Mouse (Mus musculus) heart, embryonic 11.5 days (tissue): ENCODE data around the gene Lpcat3. TPM values are rescaled to one million over a fixed set of nuclear protein-coding genes. Genes with fewer than 3 reads are reported as not detected.

Experiments used
- ATAC-seq: fragments of 200-750 bp; cut with Nextera tagmentation; replicated peaks from 2 replicates; pipeline ENCODE4 v1.8.0; 2017; ENCODE audit warnings: moderate library complexity; ENCODE audit not compliant: insufficient number of reproducible peaks, low FRiP score, low TSS enrichment
- H3K27ac ChIP-seq: fragments of 300-500 bp; sonication (generic); 2 replicates; pipeline ENCODE4 v1.5.1; 2014; ENCODE audit warnings: mild to moderate bottlenecking, low read depth, low read length
- H3K27me3 ChIP-seq: fragments of 300-500 bp; sonication (generic); 2 replicates; pipeline ENCODE4 v1.6.1; 2014; ENCODE audit warnings: mild to moderate bottlenecking, low read length, mixed read lengths; ENCODE audit not compliant: control insufficient read depth, insufficient read depth
- H3K36me3 ChIP-seq: fragments of 300-500 bp; sonication (generic); 2 replicates; pipeline ENCODE4 v1.6.1; 2014; ENCODE audit warnings: mild to moderate bottlenecking, low read length, moderate library complexity, mixed read lengths; ENCODE audit not compliant: control insufficient read depth, insufficient read depth
- H3K4me1 ChIP-seq: fragments of 300-500 bp; sonication (generic); 2 replicates; pipeline ENCODE4 v1.6.1; 2014; ENCODE audit warnings: low read length; ENCODE audit not compliant: control insufficient read depth, insufficient read depth
- H3K4me2 ChIP-seq: fragments of 300-500 bp; sonication (generic); 2 replicates; pipeline ENCODE4 v1.6.1; 2014; ENCODE audit warnings: mild to moderate bottlenecking, moderate library complexity
- H3K4me3 ChIP-seq: fragments of 300-500 bp; sonication (generic); 2 replicates; pipeline ENCODE4 v1.5.1; 2014; ENCODE audit warnings: low read depth, low read length
- H3K9ac ChIP-seq: fragments of 300-500 bp; sonication (generic); 2 replicates; pipeline ENCODE4 v1.6.1; 2014; ENCODE audit warnings: mild to moderate bottlenecking, low read depth, low read length, moderate library complexity
- H3K9me3 ChIP-seq: fragments of 300-500 bp; sonication (generic); replicated peaks from 2 replicates; pipeline ENCODE4 v1.6.1; 2016; ENCODE audit warnings: low read length; ENCODE audit not compliant: control insufficient read depth
- WGBS: fragments of 180-500 bp; shearing (Covaris S2); extraction: QIAGEN DNeasy Blood & Tissue Kit; methylation state at CpG from one replicate; pipeline ENCODE4 v1.1.7; 2014; ENCODE audit not compliant: insufficient replicate concordance; 5-methylcytosine and 5-hydroxymethylcytosine counted together
- polyA plus RNA-seq: library from polyadenylated mRNA; unstranded; fragments of >200 nt; fragmentation: Nextera tagmentation; extraction: Ambion mirVana; gene quantifications from 2 replicates; pipeline ENCODE4 v1.2.1, GENCODE M21; 2014

Gene Lpcat3
- polyA plus RNA-seq, 1 experiment from 2014 or later: 35.5 TPM

- no peaks in the 10 kb centered on the region for H3K4me1 ChIP-seq
- H3K27me3 ChIP-seq: no peaks in the 10 kb centered on the region
- 59% methylated on average over 1 of the region's 1 CpGs for WGBS
- no peaks in the 10 kb centered on the region for H3K9me3 ChIP-seq
- no peak overlapping the region for H3K4me3 ChIP-seq
- H3K4me2 ChIP-seq: no peak overlapping the region
- no peak overlapping the region for H3K27ac ChIP-seq
- no peak for ATAC-seq
- H3K9ac ChIP-seq: no peak overlapping the region
- no peaks in the 10 kb centered on the region for H3K36me3 ChIP-seq
Measured at GRCm38 (mm10) chr6:124646394-124646793, 16.4 kb upstream of the Lpcat3 start.

GRCm38 (mm10) chr6:124655893-124656292 lies 6.9 kb upstream of the Lpcat3 start:
- ATAC-seq: no peak
- Histone ChIP-seq H3K4me3 (no peak overlapping the region), H3K9me3 (no peaks in the 10 kb centered on the region), H3K27me3 (no peaks in the 10 kb centered on the region), H3K36me3 (no peaks in the 10 kb centered on the region), H3K9ac (no peak overlapping the region), H3K4me2 (no peak overlapping the region), H3K27ac (no peak overlapping the region), H3K4me1 (no peaks in the 10 kb centered on the region)
- whole genome bisulfite sequencing: 51% methylated on average over 6 of the region's 6 CpGs

GRCm38 (mm10) chr6:124658067-124658466 lies 4.8 kb upstream of the Lpcat3 start:
- Histone ChIP-seq H3K4me2 (no peak overlapping the region), H3K9me3 (no peaks in the 10 kb centered on the region), H3K9ac (no peak overlapping the region), H3K27me3 (no peaks in the 10 kb centered on the region), H3K36me3 (no peaks in the 10 kb centered on the region), H3K4me1 (no peaks in the 10 kb centered on the region), H3K4me3 (no peak overlapping the region), H3K27ac (no peak overlapping the region)
- ATAC-seq: no peak
- WGBS: 73% methylated on average over 2 of the region's 2 CpGs

GRCm38 (mm10) chr6:124661156-124661806 lies 1.5 kb upstream of the Lpcat3 start:
- 91% methylated on average over 4 of the region's 4 CpGs for WGBS

GRCm38 (mm10) chr6:124661995-124662394 lies 832 bp upstream of the Lpcat3 start:
- Histone ChIP-seq H3K9ac (peak overlapping the region; percentile 78), H3K4me2 (peak overlapping the region; percentile 91)
- WGBS: 31% methylated on average over 6 of the region's 6 CpGs

More at GRCm38 (mm10) chr6:124661156-124661806, 1.5 kb upstream of the Lpcat3 start:
- no peaks in the 10 kb centered on the region for H3K27me3 ChIP-seq
- H3K27ac ChIP-seq: no peak overlapping the region
- no peak for ATAC-seq
- H3K9me3 ChIP-seq: no peaks in the 10 kb centered on the region
- no peak overlapping the region for H3K4me2 ChIP-seq
- no peaks in the 10 kb centered on the region for H3K36me3 ChIP-seq
- H3K4me1 ChIP-seq: peaks cover 4% of the 10 kb centered on the region; the same call in 1 of the 2 replicates
- H3K9ac ChIP-seq: no peak overlapping the region
- H3K4me3 ChIP-seq: no peak overlapping the region

GRCm38 (mm10) chr6:124663424-124663795 lies 583 bp downstream of the Lpcat3 start:
- H3K4me1 ChIP-seq: peaks cover 4% of the 10 kb centered on the region; the same call in 1 of the 2 replicates
- H3K27ac ChIP-seq: no peak overlapping the region
- peak overlapping the region; percentile 91 for H3K4me2 ChIP-seq
- no peaks in the 10 kb centered on the region for H3K9me3 ChIP-seq
- H3K27me3 ChIP-seq: no peaks in the 10 kb centered on the region
- peak overlapping the region; percentile 81 for H3K4me3 ChIP-seq
- WGBS: 13% methylated on average over 13 of the region's 13 CpGs
- peak overlapping the region; percentile 78 for H3K9ac ChIP-seq
- ATAC-seq: no peak
- H3K36me3 ChIP-seq: no peaks in the 10 kb centered on the region

More at GRCm38 (mm10) chr6:124661995-124662394, 832 bp upstream of the Lpcat3 start:
- peak overlapping the region; percentile 81 for H3K4me3 ChIP-seq
- H3K27ac ChIP-seq: peak overlapping the region; percentile 75
- H3K9me3 ChIP-seq: no peaks in the 10 kb centered on the region
- no peak for ATAC-seq
- no peaks in the 10 kb centered on the region for H3K27me3 ChIP-seq
- no peaks in the 10 kb centered on the region for H3K36me3 ChIP-seq
- H3K4me1 ChIP-seq: peaks cover 4% of the 10 kb centered on the region; the same call in 1 of the 2 replicates

- peaks cover 4% of the 10 kb centered on the region; the same call in 1 of the 2 replicates for H3K4me1 ChIP-seq
- no peak overlapping the region for H3K27ac ChIP-seq
- H3K4me3 ChIP-seq: no peak overlapping the region
- ATAC-seq: no peak
- H3K27me3 ChIP-seq: no peaks in the 10 kb centered on the region
- WGBS: 82% methylated on average over 7 of the region's 7 CpGs
- no peak overlapping the region for H3K9ac ChIP-seq
- H3K4me2 ChIP-seq: peak overlapping the region; percentile 91
- no peaks in the 10 kb centered on the region for H3K36me3 ChIP-seq
- no peaks in the 10 kb centered on the region for H3K9me3 ChIP-seq
Measured at GRCm38 (mm10) chr6:124664256-124664655, 1.4 kb downstream of the Lpcat3 start.

- Histone ChIP-seq H3K27me3 (no peaks in the 10 kb centered on the region), H3K4me2 (no peak overlapping the region), H3K9ac (no peak overlapping the region), H3K4me1 (peaks cover 4% of the 10 kb centered on the region; the same call in 1 of the 2 replicates), H3K4me3 (no peak overlapping the region), H3K9me3 (no peaks in the 10 kb centered on the region), H3K27ac (no peak overlapping the region), H3K36me3 (no peaks in the 10 kb centered on the region)
- ATAC-seq: no peak
- WGBS: 92% methylated on average over 10 of the region's 10 CpGs
Measured at GRCm38 (mm10) chr6:124665011-124665410, 2.2 kb downstream of the Lpcat3 start.
